Mouse (Mus musculus): ENCODE results near the gene Klhl29. TPM values are rescaled to one million over a fixed set of nuclear protein-coding genes. Genes with fewer than 3 reads are reported as not detected.

The Klhl29 gene
- 15.2 and 18.2 TPM in 2 replicates for total RNA-seq (2021)
- long read RNA-seq, partial matches to known transcripts: 0 of 7 reads
- long read RNA-seq, other reads (novel, unspliced or antisense): 7 of 7 reads

DNA sequence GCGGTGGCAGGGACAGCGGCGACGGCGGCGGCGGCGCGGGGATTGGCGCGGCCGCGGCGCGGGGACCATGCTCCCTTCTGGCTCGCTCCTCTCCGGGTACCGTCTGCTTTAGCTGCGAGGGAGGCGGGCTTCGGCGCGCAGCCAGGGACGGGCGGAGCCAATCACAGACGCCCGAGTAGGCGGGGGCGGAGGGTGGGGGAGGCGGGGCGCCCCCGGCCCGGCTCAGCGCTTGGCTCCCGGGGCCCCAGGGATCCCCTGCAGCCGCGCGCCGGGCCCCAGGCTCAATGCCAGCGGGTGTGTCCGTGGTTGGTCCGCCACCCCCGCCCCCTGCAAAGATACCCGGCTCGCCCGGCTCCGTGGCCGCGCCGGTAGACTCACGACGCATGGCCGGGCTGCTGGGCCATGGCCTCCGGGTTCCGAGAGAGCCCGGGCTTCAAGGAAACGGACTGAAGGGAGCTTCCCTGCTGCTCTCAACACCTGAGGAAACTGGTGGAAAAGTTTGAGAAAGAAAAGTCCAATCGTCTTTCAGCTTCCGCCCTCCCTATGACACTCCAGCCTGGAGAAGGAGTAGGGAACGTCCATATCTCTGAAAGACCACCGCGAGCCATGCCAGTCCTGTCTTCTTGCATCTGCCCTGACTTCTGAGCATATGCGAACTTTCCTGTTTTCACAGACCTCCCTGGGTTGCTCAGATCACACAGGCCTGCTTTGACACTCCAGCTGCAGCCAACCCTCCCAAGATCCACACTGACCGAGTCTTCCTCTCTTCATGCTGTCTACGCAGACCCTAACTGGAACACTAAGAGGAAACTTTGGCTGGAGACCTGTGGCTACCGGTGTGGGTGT, at the start of gene Klhl29:
Klhl29 (minus strand) TSS at position 67 of the 846 bp plus-strand sequence.
- DNase-seq: peak; percentile 96

DNA sequence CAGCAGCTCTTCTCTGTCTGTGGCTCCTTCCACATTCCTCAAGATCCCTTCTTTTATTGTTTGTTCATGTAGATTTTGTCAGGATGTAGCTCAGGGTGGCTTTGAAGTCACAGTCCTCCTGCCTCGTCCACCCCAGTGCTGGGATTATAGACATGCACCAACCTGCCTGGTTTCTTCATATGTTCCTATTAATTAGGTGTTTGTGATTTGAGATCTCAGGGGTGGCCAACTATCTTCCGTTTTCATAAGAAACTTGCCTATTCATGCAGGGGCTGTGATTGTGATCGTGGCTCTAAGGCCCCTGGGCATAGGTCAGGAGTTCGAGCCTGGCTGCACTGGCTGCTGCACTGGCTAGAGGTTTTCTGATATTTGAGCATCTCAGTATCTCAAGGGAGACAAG, 49.8 kb upstream of the Klhl29 start:
- no peak for DNase-seq

DNA sequence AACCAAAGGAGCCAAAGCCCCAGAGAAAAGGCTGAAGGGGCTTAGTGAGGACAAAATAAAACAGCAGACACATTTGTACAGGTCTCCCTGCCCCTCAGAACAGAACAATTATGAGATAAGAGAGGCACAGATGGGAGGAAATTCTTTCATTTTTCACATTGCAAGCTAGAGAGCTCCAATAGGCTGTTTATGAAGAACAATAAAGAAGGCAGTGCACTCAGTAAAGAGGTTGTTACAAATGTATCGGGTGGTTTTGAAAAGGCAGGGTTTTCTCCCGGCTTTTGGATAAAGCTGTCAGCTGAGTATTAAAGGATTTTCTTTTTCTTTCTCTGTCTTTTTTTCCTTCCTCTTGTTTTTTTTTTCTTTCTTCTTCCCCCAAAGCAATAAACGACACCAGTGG, 40.3 kb upstream of the Klhl29 start:
- DNase-seq: no peak

DNA sequence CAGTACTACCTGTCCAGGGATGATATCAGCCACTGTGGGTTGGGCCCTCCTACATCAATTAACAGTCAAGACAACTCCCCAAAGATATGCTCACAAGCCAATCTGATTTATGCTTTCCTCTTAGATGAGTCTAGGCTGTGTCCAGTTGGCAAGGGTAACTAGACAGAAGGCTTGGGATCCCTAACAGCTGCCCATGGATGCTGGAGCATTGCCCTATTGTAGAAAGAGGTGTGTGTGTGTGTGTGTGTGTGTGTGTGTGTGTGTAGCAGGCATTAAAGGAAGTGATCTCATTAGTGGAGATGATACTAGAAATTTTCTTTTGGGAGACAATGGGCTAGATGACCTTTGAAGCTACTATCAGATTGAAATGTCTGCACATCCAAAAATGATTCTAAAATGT, 38.5 kb upstream of the Klhl29 start:
- no peak for DNase-seq

DNA sequence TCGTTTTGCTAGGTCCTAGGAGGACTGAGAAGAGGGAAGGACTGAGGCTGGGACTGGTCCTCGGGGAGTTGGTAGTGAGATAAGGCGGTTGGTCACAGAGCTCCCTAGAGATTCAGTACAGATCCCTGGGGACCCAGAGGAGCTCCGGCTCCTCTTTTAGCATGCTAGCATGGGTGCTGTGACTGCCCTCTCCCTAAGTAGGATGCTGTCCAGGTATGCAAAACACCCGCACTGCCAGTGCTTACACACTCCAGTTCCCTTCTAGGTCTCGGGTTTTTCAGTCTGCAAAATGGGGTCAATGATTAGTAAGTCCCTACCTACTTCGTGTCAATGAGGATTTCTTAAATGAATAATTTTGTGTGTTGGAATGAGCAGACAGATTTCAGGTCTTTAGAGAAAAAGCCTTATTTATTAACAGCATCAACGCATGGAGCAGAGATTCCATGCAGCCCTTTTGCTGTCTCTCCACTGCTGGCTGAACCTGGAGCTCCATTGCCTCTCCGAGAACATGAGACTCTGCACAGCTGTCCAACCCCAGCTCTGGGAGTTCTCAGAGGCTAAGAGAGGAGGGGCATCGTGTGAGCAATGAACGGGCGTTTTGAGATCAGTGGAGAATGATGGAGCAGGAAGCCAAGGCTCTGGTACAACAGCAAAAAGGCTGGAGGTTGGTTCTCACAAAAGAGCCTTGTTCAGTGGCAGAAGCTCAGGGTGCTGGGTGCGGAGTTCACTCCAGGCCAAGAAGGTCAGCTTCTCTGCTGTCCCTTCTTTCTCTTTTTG, 36.5 kb upstream of the Klhl29 start:
- no peak for DNase-seq

DNA sequence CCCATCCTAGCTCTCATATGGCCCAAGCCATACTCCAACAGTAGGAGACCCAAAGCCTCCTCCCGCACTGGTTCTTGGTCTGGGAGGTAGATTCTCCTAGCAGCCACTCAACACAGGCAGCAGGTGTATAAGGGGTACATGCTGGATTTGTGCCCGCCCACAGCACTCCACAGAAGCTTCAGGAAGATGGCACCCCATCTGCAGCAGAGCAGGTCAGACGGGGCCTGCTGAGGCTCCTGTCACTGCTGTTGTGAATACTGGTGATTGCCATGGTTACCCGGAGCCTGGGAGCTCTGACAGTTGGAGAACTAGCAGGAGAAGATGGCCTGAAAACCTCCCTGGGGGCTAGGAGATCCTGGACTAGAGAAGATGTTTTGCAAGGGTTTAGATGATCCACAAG, 35.9 kb upstream of the Klhl29 start:
- DNase-seq: no peak

DNA sequence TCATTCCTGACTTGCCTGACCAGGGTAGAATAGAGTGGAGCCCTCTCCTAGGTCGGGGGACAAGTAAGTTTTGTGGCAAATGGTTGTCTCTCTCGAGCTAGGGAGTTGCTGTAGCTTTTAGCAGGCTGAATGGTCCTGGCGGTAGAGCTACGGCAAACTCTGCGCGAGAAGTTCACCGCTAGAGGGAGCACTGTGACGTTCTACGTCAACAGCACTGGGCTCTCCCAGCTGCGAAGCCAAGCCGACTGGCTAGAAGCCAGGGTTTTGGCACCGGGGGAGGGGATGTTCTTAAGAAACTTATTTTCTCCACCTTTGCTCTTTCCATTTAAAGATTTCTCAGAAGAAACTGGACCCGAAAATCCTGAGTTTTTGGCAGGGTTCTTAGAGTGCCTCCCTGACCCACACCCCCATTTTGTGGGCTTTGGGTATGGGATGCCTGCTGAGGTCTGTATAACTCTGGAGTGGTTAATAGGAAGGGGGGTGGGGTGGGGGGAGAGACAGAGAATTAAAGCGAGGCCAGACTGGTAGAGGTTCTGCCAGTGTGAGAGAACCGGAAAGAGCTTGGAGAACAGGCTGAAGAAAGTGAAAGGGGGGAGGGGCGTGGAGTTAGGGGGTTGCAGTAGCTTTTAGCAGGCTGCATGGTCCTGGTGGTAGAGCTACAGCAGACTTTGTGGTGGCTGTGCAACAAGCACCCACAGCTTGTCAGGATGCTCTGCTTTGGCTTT, 35.1 kb upstream of the Klhl29 start:
- peak; percentile 88 for DNase-seq

DNA sequence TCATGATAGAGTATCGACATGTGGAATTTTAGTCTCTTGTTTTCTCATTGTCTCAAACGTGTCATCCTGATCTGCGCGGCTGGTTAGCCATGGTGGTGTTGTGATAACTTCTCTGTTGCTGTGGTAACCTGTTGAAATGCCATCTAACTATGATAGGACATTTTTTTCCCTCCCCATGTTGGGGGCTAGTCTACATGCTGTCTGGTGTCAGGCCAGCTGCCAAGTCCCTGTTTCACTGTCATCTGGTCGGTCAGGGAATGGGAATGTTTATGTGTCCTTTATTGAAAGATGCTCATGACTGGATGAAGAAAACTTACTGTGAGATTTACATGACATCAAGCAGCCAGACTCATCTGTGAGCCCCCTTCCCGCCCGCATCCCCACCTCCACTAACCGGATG, 31.7 kb upstream of the Klhl29 start:
- DNase-seq: no peak

DNA sequence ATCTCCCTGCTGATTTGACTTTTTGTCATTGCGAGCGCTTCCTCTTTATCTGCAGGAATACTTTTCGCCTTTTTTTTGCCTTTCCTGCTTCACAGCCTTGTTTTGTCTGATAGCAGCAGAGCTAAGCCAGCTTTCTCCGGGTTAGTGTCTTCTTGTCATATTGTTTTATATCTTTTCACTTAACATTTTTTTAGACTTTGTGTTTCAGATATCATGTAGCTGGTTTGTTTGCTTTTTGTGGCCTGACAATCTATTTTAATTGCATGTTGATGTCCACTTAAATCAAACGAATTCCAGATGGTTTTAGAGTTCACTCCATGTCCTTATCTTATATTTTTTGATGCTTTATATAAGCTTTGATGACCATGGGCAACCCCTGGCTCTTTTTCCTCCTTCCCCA, 21.9 kb upstream of the Klhl29 start:
- DNase-seq: no peak

DNA sequence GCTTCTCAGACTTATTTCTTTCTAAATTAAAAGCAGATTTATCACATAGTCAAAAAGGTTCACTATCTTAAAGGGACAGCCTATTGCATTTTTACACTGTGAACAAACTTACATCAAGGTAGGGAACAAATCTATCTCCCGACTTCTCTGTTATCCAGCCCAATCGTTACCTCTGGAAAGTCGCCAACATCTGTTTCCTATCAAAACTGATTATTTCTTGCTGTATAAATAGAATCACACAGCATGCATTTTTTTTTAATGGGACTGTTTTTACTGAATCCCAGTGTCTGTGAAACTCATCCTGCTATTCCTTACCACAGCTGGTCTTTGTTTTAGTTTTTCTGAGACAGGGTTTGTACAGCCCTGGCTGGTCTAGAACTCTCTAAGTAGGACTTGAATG, 19.7 kb upstream of the Klhl29 start:
- no peak for DNase-seq

DNA sequence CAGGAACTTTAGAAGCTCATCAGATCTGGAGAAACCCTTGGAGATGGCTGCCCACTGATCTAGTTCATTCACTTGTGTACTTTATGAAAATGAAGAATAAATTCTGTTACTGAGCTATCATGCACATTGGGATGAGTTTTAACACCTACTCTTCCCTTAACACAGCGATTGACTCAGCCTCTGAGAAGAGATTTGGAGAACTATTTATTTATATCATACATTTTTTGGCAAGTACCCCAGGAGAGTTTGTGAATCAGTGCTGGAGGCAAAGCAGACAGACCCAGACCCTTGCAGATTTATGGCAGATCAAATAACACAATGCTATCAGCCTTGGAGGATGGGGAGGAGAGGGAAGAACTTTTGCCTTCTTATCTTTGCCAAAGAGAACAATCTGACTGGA, 11.6 kb upstream of the Klhl29 start:
- DNase-seq: no peak

DNA sequence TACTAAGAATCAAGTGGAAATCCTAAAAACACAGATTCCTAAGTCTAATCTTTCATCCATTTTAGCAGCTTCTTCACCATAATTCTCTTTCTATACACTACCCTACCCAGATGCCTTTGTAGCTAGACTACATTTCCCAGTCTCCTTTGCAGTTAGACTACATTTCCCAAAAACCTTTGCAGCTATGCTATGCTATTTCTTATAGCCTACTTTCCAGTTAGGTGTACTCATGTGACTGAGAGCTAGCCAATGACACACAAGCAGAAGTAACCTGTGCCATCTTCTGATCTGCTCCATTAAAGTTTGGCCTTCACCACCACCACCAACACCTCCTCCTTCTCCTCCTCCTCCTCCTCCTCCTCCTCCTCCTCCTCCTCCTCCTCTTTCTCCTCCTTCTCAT, 11.2 kb upstream of the Klhl29 start:
- DNase-seq: no peak

DNA sequence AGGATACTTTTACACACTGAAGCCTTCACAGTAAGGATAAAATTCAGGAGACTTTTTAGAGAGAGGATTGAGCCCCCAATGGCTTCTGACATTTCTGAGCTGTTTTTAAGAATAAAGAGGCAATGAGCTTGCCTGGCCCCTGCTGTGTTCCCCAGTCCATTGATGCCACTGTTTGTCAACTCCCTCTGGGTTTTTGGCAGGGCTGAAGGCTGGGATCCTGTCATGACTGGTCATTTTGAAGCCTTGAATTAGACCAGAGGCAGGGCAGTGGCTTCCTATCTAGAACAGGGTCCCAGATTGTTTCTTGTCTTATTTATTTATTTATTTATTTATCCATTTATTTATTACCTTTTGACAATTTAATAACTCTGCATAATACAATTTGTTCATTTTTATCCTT, 6.2 kb upstream of the Klhl29 start:
- no peak for DNase-seq

DNA sequence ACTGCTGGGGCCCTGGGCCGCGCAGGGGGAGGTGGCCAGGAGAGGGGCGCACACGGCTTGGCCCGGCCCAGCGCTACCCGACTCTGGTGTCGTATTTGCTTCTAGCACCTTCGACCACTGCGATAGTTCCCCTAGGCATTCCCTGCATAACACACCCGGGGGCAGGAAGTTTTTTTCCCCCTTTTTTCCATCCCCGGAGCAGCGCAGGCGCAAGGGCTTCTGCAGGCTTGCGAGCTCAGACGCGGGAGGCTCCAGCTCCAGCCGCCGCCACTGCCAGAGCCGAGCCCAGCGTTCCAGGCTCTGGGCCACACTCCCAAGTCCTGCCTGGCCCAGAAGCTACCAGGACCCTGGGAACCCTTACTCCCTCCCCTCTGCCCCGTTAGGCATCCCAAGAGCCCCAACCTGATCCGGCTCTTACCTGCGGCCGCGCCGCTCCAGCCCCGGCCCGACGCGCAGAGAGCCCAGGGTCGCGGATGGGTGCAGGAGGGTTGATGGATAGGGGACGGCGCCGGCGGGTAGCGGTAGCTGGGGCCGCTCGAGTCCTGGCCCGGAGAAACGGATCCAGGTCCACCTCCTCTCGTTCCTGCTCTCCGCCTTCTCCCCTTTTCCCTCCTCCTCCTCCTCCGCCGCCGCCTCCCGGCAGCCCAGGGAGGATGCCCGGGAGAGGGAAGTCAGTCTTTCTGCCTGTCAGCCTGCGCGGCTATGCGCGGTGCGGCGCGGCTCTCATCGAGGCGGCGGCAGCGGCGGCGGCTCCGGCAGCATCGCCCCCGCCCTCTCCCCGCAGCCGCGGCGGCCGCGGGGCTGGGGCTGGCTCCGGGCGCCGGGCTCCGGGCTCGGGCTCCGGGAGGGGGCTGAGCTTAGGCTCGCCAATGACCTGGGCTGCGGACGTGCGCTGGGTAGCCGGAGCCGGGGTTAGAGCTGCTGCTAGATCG, 532 bp downstream of the Klhl29 start:
- DNase-seq: peak; percentile 50

DNA sequence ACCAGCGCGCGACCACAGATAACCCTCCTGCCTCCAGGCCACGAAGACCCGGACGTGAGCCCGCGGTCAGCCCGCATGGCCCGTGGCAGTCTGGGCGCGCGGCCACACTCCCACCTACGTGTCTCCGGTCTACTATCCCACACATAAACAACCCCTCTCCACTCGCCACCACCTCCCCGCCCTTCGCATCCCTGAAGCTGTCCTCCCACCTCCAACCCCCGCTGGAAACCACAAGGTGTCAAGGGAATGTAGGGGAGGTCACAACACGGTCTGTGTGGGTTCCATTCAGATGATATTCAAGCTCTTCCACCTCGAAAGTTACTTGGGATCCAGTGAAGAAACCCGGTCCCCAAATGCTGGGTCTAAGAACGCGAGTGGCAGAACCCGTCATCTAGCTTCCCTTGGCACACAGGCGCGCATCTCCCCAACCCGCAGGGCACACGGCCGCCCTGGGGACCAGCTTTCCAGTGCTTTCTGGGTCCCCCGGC, 1.2 kb downstream of the Klhl29 start:
- DNase-seq: peak; percentile 30

DNA sequence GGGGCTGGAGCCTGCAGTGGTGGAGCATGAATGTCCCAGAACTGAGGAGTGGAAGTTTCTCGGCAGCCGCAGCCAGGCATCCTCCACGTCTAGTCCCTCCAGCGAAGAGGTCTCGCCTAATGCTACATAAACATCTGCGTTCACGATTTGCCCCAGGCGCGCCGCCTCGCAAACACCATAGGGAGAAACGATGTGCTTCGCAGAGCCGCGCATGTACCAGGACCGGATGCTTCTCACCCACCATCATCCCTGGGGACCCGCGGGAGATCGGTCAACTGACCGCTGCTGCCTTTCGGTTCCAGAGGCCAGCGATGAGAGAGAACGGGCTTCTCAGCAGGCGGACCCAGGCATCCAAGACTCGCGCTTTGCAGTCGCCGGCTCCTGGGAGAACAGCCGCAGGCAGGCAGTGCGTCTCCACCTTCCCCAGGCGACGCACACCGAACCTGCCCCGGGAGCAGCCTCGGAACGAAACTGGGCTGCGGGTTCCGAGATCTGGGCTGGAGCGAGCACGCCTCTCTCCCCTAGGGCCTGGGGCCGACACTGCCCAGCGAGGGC, 1.8 kb downstream of the Klhl29 start:
- peak; percentile 43 for DNase-seq

DNA sequence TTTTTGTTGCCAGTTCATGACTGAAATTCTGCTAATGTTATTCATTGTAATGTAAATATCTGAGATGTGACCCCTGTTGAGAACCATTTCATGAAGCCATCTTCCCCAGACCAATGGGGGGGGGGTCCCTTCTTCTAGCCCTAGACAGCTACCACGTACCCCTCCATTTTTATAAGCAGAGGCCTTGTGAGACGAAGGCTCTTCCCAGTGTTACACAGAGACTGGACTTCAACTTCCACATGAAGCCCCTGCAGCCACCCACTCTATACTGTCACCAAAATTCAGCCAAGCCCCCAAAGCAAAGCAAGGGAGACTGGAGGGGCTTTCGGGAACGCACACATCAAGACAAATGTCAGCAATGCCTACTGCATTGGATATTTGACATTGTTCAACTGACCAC, 6.1 kb downstream of the Klhl29 start:
- no peak for DNase-seq

DNA sequence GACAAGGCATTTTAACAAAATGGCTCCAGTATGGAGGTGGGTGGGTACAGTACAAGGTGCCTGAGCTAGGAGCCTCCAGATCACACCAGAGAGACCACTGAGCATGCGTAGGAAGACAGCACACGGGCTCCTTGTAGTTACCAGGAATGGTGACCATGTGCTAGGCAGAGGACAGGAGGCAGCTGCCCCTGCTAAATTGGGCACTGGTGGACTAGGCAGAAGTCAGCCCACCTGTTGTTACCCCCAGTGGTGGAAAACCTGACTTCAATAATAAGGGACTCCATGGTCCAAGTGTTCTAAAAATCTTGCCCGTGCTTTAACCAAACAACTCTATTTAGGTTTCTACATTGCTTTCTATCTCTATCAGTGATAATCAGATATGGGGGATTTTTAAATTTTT, 10.6 kb downstream of the Klhl29 start:
- DNase-seq: no peak

DNA sequence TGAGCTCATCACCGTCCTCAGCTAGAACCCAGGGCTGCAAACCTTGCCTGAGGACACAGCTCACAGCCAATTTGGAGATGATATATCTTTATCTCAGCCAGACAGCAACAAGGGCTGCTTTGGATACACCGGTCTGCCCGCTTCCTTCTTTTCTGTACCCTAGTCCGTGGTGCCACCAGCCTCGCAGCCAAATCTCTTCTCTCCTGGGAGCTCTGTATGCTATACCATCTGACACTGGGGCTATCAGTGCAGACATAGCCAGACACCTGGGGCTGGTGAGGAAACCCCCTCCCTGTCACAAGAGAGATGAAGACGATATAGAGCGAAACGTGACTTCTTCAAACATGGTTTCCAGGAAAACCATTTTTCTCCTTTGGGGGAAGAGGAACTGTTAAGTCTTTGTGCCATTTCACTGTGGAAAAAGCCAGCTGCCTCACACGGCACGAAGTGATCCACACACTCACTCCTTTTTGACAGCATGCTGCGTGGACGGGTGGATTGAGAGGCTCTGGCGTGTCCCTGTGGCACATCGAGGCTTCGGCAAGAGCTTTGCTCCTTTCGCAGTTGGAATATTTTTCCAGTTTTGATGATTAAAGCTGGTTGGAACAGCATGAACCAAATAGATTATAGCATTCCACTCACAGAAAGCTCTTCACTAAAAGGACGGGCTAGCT, 11.4 kb downstream of the Klhl29 start:
- no peak for DNase-seq

DNA sequence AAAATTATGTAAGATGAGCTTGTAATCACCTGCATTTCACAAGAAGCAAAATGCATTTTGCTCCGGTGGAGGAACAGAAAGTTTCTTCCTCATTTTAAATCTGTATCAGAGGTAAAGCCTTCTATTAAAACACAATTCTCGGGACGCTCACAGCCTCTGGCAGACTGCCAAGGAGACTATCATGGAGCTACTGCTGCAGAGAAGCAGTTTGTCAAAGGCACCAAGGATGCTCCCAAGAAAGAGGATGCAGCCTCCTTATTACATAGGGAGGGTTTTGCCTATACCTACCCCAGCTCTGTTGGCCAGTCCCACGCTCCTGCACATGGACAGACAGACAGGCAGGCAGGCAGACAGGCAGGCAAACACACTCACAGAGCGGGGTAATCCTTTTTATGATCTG, 16.4 kb downstream of the Klhl29 start:
- DNase-seq: peak; percentile 41

DNA sequence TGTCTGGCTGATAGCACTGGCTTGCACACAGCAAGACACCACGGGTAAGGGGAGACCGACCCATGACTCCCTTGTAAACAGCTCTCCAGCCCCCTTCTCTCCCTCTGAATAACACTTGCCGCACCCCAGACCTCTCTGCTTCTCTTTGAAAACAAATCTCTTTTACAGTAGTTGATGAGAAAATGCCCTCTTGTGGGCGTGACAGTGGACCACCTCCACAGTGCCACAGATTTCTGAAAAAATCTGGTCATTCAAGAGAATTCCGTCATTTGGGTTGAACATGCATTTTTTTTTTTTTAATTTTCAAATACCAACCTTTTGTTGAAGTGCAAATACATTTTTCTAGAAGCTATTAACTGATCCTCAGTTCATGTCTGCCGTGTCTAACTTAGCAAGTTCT, 17.0 kb downstream of the Klhl29 start:
- DNase-seq: no peak

Data from adrenal gland, postnatal 25 days (tissue).